Mouse (Mus musculus) liver, embryonic 13.5 days (tissue): Measurements from ENCODE around the gene Rnf19b. TPM values are rescaled to one million over a fixed set of nuclear protein-coding genes. Genes with fewer than 3 reads are reported as not detected.

Source experiments
- polyA plus RNA-seq: library from polyadenylated mRNA; unstranded; fragments of >200 nt; fragmentation: Nextera tagmentation; extraction: Ambion mirVana; gene quantifications from 2 replicates; pipeline ENCODE4 v1.2.1, GENCODE M21; 2015

The Rnf19b gene
- polyA plus RNA-seq, 1 experiment from 2014 or later = 4.8 TPM

Other genes with a start within 250 kb of the Rnf19b start
- gene Trim62, start 174.7 kb upstream of the Rnf19b start, polyA plus RNA-seq = 0.30 and 0.35 TPM in 2 replicates
- 0.93 and 1.2 TPM in 2 replicates for gene Azin2, start 95.8 kb upstream of the Rnf19b start, polyA plus RNA-seq
- 182 and 189 TPM in 2 replicates for gene Ak2, start 66.3 kb upstream of the Rnf19b start, polyA plus RNA-seq
- 1.9 and 2.1 TPM in 2 replicates for gene Tmem54, start 47.3 kb downstream of the Rnf19b start, polyA plus RNA-seq
- gene Hpca, start 63.8 kb downstream of the Rnf19b start, polyA plus RNA-seq = 0.92 and 1.2 TPM in 2 replicates
- gene Fndc5, start 78.7 kb downstream of the Rnf19b start, polyA plus RNA-seq = 1.1 TPM in 2 replicates
- gene S100pbp, start 131.5 kb downstream of the Rnf19b start, polyA plus RNA-seq = 5.8 and 7.4 TPM in 2 replicates
- gene Yars, start 131.5 kb downstream of the Rnf19b start, polyA plus RNA-seq = 69.9 and 78.8 TPM in 2 replicates
- 0.47 and 0.59 TPM in 2 replicates for gene C77080, start 203.1 kb downstream of the Rnf19b start, polyA plus RNA-seq
- 0.07 and 0.13 TPM in 2 replicates for gene Sync, start 229.3 kb downstream of the Rnf19b start, polyA plus RNA-seq